Mouse (Mus musculus): ENCODE measurements at regions not wholly inside any gene's neighbourhood (a gene's known extent, or its start where the extent isn't known, plus 50 kb on each side); places are given as distances from the start of the nearest gene placed in this dataset.

DNA sequence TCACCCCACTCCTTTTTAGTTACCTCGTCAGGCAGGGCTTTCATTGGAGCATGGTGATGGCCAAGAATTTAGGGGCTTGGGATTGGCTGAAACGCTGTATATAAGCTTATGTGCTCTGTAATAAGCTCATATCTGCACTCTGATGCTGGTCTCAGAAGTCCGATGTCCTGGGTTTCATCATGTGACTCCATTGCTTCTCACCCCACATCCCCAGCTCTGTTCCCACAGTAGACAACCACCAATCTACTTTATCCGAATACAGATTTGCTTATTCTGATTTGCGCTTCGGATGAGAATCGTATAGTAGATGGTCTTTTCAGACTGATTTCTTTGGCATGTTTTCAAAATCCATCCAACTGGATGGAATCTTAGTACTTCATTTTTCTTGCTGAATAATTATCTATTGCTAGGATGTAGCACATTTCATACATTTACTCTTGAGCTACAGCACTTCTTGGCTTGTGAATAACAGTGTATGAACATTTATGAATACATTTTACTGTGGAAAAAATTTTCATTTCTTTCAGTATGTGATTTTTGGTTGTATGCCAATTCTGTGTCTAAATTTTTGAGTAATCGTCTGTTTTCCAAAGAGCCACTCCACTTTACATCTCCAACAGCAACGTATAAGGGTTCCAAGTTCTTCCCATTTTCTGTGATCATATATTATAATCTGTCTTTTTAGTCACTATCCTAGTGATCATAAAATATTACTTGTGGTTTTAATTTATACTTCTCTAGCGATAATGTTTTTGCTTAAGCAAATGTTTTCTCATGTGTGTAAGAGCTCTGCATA lies 185.7 kb downstream of the Hace1 start:
- DNase-seq (ENCODE audit: low read depth, low spot score): peak; percentile 40

DNA sequence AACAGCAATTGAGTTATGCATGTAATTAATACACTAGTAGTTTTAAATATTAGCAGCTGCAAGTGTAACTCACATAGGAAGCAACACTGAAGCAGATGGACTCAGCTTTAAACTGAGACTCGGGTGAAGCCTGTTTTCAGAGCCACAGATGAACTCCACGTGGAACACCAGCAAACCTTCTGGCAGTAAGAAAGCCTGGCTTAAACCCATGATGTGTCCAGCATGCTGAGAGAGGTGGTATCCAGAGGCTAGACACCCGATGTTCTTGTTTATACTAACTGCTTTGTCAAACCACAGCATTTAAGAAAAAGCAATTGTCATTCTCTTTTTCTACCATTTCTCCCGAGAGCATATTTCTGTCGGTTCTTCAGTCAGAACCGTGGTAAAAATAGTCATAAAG lies 202.1 kb downstream of the Hace1 start:
- no peak for DNase-seq (ENCODE audit: low read depth, low spot score)

GRCm38 (mm10) chr10:45783026-45783425 lies 205.4 kb downstream of the Hace1 start:
- no peak for DNase-seq (ENCODE audit: low read depth, low spot score)

- DNase-seq (ENCODE audit: low read depth, low spot score): no peak
Measured at GRCm38 (mm10) chr10:45783461-45784149, 206.0 kb downstream of the Hace1 start.

DNA sequence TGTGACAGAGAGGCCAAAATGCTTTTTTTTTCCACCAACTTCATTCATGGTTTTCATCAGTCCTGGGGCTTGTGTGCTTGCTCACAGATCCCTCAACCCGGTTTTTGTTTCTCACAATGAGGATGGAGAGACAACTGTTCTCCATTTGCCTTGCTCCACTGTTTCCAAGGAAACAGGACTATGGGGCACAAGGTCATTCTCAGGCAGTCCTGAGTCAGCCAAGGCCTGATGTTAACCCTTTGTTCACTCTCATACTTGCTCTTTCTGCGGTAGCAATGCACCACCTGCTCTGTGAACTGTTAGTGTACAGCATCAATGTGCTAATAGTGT lies 206.5 kb downstream of the Hace1 start:
- no peak for DNase-seq (ENCODE audit: low read depth, low spot score)

DNA sequence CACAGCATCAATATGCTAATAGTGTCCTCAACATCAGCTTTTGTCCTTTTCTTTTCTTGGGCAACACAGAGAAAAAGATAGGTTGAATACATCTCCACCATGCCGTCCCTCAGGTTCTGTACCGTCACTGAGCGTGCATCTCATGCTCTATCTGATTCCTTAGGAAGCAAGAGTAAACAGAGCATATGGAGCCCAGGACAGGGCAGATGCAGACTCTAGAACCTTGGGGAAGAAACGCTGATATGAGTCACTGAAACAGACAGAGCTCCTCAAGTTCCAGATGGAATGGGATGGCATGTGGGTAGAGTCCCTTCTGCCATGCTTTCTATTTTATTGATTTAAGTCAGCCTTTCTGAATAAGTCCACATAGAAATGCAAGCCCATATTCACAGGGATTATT lies 206.9 kb downstream of the Hace1 start:
- DNase-seq (ENCODE audit: low read depth, low spot score): no peak

DNA sequence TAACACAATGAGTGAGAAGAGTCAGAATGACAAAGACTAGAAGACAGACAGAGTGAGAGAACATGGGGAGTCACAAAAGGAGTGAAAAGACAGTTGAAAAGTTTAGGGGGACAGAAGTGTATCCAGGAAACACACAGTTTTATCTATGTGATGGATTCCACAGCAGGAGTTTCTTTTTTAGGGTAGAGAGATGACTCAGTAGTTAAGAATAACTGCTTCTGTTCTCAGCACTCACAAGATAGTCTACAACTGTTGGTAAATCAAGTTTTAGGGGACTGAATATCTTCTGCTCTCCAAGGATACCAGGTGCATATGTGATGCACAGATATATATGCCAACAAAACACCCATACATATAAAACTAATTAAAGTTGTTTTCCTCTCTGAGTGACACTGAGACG lies 210.7 kb downstream of the Hace1 start:
- DNase-seq (ENCODE audit: low read depth, low spot score): no peak

- DNase-seq (ENCODE audit: low read depth, low spot score): no peak
Measured at GRCm38 (mm10) chr10:45795582-45795981, 218.0 kb downstream of the Hace1 start.

DNA sequence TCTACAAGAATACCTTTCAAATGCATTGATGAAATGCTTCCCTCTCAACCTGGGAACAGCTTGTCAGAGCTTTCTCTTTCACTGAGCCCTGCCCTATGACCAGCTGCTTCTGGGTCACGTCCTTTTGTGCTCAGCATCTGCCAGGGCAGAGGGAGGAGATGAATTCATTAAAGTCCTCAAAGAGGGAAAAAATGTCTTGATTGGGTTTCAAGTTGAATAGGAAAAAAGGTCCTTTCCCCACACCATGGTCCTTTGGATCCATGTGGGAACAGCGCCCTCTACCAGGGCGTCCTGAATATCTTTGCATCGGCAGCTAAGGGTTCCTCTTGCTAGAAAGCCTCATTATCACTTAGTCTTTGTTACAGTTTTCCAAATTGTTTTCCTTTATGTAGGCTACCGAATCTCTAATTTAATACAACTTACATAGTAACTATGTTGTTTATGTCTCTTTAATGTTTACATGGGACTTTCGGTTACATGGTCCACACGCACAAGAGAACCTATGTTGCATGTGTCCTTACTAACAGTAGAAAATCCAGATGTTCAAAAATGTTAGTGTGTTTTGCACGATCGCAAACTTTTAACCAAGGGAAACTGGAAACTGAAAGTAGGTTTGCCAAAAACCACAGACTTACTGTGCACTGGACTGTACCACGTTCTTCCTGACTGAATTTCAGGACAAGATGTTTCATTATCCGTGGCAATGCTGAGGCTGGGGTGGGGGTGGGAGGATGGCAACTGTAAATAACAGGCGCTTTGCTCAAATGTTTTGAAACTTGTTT lies 222.6 kb downstream of the Hace1 start:
- no peak for DNase-seq (ENCODE audit: low read depth, low spot score)

DNA sequence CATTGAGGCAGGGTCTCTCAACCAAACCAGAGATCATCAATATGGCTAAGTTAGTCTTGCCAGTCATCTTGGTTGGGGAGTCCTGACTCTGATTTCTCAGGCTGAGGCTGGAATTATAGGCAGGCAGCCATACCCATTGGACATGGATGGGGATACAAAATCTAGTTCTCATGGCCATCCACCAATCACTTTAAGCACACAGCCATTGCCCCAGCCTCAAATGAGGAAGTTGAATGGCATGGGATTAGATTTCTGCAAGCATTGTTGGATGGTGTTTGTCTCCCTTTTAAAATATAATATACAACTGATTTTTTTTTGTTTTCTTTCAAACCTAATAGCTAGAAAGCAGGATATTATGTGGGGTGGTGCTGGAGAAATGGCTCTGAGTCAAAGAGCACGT lies 223.8 kb downstream of the Hace1 start:
- DNase-seq (ENCODE audit: low read depth, low spot score): no peak

DNA sequence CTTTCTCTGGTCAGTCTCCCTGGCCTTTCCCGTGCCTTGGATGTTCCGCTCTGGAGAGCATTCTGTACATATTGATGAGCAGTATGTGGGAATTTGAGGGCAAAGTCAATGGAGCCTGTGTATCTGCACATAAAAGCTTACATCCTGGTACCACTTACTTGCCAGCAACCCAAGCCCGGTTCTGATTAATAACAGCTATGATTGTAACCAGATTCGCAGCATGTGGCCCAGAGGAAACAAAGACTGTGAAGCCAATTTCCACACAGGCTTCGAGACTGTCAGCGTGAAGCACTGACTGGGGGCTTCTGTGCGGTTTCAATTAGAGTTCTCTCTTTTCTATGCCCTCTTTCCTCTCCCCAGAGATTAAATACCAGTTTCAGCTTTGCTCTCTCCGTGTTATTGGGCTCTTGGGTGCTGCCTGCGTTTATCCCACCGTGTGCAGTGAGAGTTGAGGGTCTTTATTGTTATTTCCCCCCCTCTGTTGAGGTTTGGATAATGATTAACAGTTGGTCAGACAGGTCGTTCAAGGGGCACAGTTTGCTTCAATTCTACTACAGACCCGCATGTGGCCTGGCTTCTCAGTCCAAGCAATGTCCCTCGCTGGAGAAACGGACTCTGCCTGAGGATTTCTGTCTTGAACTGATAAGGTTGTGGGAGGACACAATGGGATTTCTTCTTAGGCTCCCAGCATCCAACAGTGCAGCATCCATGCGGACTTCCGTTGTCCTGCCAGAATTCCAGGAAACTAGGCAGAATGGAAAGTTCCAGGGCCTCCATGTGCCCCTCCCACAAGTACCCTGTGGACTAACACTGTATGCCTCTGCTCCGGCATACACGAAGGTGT lies 229.6 kb downstream of the Hace1 start:
- no peak for DNase-seq (ENCODE audit: low read depth, low spot score)

- DNase-seq (ENCODE audit: low read depth, low spot score): no peak
Measured at GRCm38 (mm10) chr10:45811882-45812281, 234.3 kb downstream of the Hace1 start.

- DNase-seq (ENCODE audit: low read depth, low spot score): no peak
Measured at GRCm38 (mm10) chr10:45813804-45814203, 236.2 kb downstream of the Hace1 start.

DNA sequence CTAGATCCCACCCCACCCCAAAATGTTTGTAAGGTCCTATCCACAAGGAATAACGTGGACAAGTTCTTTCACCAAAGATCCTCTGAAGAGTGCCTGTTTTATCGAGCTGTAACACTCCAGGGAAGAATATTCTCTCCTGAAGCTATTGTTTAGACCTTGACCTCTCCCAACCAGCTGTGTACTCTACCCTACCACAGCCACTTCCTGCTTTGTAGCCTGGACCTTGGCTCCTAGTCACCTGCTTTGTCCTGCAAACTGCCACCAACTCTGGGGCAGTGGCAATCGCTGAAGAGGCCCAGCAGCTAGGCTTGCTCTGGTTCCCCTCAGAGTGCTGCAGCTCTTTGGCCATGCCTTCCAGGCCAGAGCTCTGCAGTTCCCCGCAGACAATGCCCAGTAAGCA lies 239.1 kb downstream of the Hace1 start:
- DNase-seq (ENCODE audit: low read depth, low spot score): no peak

DNA sequence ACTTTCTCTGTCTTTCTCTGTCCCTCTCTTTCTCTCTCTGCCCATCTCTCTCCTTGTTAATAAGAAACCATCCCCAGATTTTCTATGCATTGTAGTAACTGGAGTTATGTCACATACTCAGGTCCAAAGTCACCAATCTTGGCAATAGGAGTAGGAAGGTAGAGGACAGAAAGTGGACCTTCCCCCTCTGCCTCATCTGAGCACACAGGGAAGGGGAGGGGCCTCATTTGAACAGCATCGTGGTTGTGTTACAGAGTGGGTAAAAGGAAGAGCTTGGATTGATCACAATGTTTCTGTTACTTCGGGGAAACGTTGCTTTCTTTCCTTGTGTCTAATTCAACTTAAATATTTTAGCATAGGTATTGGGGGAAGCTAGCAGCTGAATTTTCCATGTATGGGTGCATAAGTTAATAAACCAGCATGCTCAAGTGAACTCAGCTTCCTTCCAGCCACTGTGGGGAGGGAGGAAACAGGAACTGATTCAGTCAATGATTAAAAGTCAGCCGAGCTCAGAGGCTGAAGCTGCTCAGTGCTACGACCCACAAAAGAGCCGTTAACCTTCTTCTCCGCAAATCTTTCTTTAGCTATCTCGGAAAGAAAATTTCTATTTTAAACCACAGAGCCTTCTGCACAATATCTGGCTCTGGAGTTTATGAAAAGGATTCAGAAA lies 243.5 kb downstream of the Hace1 start:
- DNase-seq (ENCODE audit: low read depth, low spot score): no peak

GRCm38 (mm10) chr10:45822251-45822650 lies 244.6 kb downstream of the Hace1 start:
- DNase-seq (ENCODE audit: low read depth, low spot score): no peak

DNA sequence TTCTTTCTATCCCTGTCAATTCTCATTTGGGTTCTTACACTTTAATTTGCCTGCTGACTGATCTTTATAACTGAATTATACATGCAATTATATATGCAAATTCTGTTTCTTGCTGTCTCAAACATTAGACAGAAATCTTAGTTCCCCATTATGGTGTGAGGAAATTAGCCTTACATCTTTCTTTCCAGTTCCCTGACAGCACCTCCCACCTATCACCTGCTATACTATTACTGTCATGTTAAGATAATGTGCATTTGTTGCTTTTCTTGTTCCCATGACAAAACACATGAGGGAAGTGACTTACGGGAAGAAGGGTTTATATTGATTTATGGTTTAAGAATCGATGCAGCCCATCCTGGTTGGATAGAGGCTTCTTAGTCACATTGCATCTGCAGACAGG lies 246.0 kb downstream of the Hace1 start:
- no peak for DNase-seq (ENCODE audit: low read depth, low spot score)

DNA sequence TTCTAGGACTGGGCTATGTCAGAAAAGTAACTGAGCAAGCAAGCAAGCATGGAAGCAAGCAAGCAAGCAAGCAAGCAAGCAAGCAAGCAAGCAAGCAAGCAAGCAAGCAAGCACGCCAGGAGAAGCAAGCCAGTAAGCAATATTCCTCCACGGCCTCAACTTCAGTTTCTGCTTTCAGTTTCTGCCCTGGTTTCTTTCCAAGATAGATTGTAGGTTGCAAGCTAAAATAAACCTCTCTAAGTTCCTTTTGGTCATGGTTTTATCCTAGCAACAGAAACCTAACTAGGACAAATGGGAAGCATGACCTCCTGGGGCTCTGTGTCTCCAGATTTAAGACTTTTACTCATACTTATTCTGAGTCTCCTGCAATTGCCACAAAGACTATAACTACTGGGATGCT lies 271.0 kb downstream of the Hace1 start:
- DNase-seq (ENCODE audit: low read depth, low spot score): no peak

GRCm38 (mm10) chr10:45849841-45850240 lies 272.2 kb downstream of the Hace1 start:
- no peak for DNase-seq (ENCODE audit: low read depth, low spot score)

GRCm38 (mm10) chr10:45850625-45851024 lies 273.0 kb downstream of the Hace1 start:
- DNase-seq (ENCODE audit: low read depth, low spot score): no peak

- DNase-seq (ENCODE audit: low read depth, low spot score): no peak
Measured at GRCm38 (mm10) chr10:45852688-45853087, 275.1 kb downstream of the Hace1 start.

Measured in brain, embryonic 18.5 days (tissue).